Mouse (Mus musculus) G1E (cell line): ENCODE measurements around the gene C1s2. TPM values are rescaled to one million over a fixed set of nuclear protein-coding genes. Genes with fewer than 3 reads are reported as not detected.

ENCODE experiments used
- ATAC-seq: 2 replicates; pipeline ENCODE4 v1.8.0; 2016; ENCODE audit warnings: mild to moderate bottlenecking; ENCODE audit not compliant: insufficient number of reproducible peaks, poor library complexity, low FRiP score, severe bottlenecking; ENCODE audit errors: extremely low read depth
- DNase-seq: peaks from one replicate; pipeline ENCODE4 v3.0.0; 2012; ENCODE audit warnings: low spot score
- H3K27me3 ChIP-seq: 2 replicates; pipeline ENCODE4 v1.6.1; 2012; ENCODE audit warnings: mild to moderate bottlenecking, low read length, inconsistent platforms; ENCODE audit not compliant: insufficient read depth
- H3K36me3 ChIP-seq: replicated peaks from 2 replicates; pipeline ENCODE3; 2012; ENCODE audit warnings: mild to moderate bottlenecking, inconsistent platforms
- H3K4me1 ChIP-seq: 2 replicates; pipeline ENCODE4 v1.6.1; 2012; ENCODE audit warnings: low read depth, low read length, inconsistent platforms, mixed read lengths; ENCODE audit not compliant: insufficient read depth
- H3K4me3 ChIP-seq: 2 replicates; pipeline ENCODE4 v1.5.1; 2012; ENCODE audit warnings: low read depth, mild to moderate bottlenecking, inconsistent platforms, low read length, moderate library complexity, mixed read lengths
- H3K9me3 ChIP-seq: replicated peaks from 2 replicates; pipeline ENCODE4 v1.6.1; 2012; ENCODE audit warnings: inconsistent platforms
- CTCF ChIP-seq: IDR thresholded peaks from 2 replicates; pipeline ENCODE4 v1.5.1; 2012; ENCODE audit warnings: low read depth, low read length, inconsistent platforms, mixed read lengths
- GATA1 ChIP-seq: IDR thresholded peaks from 2 replicates; pipeline ENCODE4 v1.6.1; 2012; ENCODE audit warnings: borderline replicate concordance, low read length, inconsistent platforms, mixed read lengths
- GATA2 ChIP-seq: IDR thresholded peaks from 2 replicates; pipeline ENCODE4 v1.6.1; 2012; ENCODE audit warnings: low read depth, low read length, inconsistent platforms, borderline replicate concordance
- POLR2AphosphoS5 ChIP-seq: IDR thresholded peaks from 2 replicates; pipeline ENCODE4 v1.6.1; 2012; ENCODE audit warnings: low read depth, low read length, inconsistent platforms; ENCODE audit not compliant: insufficient replicate concordance
- TAL1 ChIP-seq: conservative IDR thresholded peaks from 2 replicates; pipeline ENCODE4 v1.6.1; 2012; ENCODE audit warnings: low read depth, low read length, inconsistent platforms, mixed read lengths
- polyA plus RNA-seq: library from polyadenylated mRNA; stranded (reverse); fragments of >175 nt; gene quantifications from 2 replicates; pipeline ENCODE4 v1.2.3, GENCODE M21; 2012
- total RNA-seq, 2 experiments: library from RNA; stranded (forward) in 1 of 2; stranded (reverse) in 1 of 2; fragments of 200-1000 nt in 1 of 2; fragments of >200 nt in 1 of 2; fragmentation: Nextera tagmentation in 1 of 2; gene quantifications; 2 replicates each; pipeline ENCODE4 v1.2.3; 2014 to 2017

C1s2 gene
- total and polyA plus RNA-seq, 3 experiments: 0.05 TPM; not detected in 2

DNA sequence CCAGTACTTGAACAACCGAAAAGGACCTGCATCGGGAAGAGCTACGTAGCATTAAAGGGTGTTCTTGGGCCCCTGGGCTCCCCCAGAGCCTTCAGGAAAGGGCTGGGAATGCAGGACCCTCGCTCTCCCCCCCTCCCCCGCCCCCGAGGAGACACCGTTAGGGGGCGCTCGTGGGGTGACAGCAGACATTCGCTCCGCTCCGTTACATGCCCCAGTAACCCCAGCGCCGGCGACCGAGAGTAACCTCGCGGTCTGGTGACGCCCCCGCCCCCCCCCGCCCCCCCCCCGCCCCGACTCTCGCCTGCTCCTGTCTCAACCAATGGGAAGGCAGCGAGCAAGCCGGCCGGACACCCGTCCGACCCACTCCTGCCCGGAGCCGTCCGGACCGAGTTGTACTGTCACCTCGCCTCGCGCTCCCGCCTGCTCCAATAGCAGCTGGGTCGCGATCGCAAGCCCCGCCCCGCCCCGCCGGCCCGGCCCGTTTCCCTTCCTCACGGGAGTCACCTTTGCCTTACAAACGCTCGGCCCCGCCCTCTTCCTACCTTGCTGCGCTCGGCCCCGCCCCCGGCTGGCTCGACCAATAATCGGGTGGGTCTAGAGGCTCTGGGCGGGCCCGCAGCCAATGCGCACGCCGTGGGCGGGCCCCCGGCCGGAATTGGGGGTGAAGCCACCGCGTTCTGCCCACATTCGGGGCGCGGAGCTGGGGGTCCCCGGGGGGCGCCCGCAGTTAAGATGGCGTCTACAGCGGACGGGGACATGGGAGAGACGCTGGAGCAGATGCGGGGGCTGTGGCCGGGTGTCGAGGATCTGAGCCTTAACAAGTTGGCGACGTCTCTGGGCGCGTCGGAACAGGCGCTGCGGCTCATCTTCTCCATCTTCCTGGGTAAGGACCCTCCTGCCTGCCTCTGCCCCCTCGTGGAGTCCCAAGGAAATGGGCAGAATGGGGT, 26.9 kb upstream of the C1s2 start, which contains the start of gene Lpcat3:
Lpcat3 (plus strand) TSS at position 551 of the 947 bp plus-strand sequence.
- Histone ChIP-seq H3K36me3 (peaks cover 30% of the 10 kb centered on the region), H3K27me3 (no peaks in the 10 kb centered on the region), H3K4me1 (peaks cover 45% of the 10 kb centered on the region), H3K9me3 (no peaks in the 10 kb centered on the region), H3K4me3 (peak within 1 kb of the TSS; percentile 89)
- TF ChIP-seq CTCF (peak; percentile 43; the same call in 1 of the 2 replicates), GATA2 (no peak), POLR2AphosphoS5 (no peak), TAL1 (no peak), GATA1 (no peak)
- ATAC-seq: peak; percentile 89
- peak; percentile 97 for DNase-seq

DNA sequence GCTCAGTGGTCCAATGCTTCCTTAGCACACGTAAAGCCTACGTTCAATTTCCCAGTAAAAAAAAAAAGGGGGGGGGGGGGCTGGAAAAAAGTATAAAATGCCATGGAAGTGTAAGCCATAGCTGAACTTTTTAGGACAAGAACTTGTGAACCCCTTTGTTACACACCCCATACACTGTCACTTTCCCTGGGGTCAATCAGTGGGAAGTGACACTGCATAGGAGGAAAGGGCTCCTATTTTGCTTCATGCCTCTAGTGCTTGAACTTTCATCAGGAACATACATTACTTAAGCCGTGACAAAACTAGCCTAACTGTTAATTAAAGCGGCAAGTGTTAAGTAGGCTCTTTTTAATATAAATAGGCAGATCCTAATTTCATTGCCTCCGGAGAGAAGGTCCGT, 26.1 kb upstream of the C1s2 start:
- no peak for ATAC-seq
- TF ChIP-seq POLR2AphosphoS5: no peak
- TF ChIP-seq GATA2: no peak
- no peak for TF ChIP-seq TAL1
- TF ChIP-seq GATA1: no peak
- no peak for TF ChIP-seq CTCF
- Histone ChIP-seq H3K4me1 (peaks cover 37% of the 10 kb centered on the region), H3K27me3 (no peaks in the 10 kb centered on the region), H3K36me3 (peaks cover 23% of the 10 kb centered on the region), H3K4me3 (peak overlapping the region; percentile 89), H3K9me3 (no peaks in the 10 kb centered on the region)
- DNase-seq: no peak

DNA sequence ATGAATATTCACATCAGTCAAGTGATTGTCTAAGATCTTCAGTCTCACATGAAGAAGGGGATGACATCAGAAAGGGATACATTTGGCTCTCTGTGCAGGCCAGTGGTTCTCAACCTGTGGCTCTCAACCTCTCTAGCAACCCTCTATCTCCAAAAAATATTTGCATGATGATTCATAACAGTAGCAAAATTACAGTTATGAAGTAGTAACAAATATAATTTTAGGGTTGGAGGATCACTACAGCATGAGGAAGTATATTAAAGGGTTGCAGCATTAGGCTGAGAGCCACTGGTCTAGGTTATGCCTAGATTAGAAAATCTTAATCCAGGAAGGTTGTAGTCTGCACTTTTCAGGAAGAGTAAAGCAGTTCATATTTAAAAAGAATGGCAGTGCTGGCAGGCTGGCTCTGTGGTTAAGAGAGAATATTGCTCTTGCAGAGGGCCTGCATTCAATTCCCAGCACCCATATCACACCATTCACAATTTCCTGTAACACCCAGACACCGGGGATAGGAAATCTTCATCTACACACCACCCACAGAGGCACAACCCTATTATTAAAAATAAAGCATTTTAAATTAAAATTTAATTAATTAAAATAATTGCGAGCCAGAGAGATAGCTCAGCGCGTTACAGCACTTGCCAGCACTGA, 25.4 kb upstream of the C1s2 start:
- no peaks in the 10 kb centered on the region for H3K27me3 ChIP-seq
- no peaks in the 10 kb centered on the region for H3K9me3 ChIP-seq
- TF ChIP-seq POLR2AphosphoS5 (no peak), GATA1 (no peak), TAL1 (no peak), GATA2 (no peak), CTCF (no peak)
- peaks cover 16% of the 10 kb centered on the region for H3K36me3 ChIP-seq
- no peak overlapping the region for H3K4me3 ChIP-seq
- H3K4me1 ChIP-seq: peaks cover 34% of the 10 kb centered on the region
- no peak for DNase-seq
- no peak for ATAC-seq

DNA sequence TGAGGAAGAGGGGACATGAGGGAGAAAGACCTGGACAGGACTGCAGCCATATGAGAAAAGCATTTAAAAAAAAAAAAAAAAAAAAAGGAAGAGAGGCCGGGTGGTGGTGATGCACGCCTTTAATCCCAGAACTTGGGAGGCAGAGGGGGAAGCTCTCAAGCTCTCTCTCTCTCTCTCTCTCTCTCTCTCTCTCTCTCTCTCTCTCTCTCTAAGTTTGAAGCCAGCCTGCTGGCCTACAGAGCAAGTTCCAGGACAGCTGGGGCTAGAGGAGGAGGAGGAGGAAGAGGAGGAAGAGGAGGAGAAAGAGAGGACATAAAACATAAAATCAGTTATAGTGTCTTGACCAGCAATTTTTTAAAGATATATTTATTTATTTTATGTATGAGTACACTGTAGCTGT, 22.2 kb upstream of the C1s2 start:
- ATAC-seq (no peak), DNase-seq (no peak)
- H3K9me3 ChIP-seq: peaks cover 4% of the 10 kb centered on the region; the same call in 1 of the 2 replicates
- TF ChIP-seq POLR2AphosphoS5 (no peak), GATA1 (no peak), CTCF (no peak), TAL1 (no peak), GATA2 (no peak)
- no peaks in the 10 kb centered on the region for H3K36me3 ChIP-seq
- no peak overlapping the region for H3K4me3 ChIP-seq
- H3K4me1 ChIP-seq: peaks cover 25% of the 10 kb centered on the region
- peaks cover 2% of the 10 kb centered on the region; the same call in 1 of the 2 replicates for H3K27me3 ChIP-seq

DNA sequence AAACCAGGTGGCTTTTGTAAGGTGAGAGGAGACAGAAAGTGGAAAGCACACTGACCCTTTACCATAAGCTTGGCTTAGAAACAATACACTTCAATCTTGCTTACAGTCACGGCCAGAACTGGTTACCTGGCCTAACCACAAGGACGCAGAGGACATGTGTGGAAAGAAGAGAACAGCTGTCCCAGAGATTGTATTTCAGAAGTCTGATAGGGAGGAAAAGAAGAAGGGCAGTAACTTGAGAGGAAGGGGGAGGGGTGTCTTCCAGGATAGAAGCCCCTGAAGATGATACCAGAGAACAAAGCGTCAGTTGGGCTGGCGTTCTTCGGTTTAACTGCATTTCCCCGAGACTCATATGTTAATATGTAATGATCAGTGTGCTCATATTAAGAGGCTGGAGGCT, 20.0 kb upstream of the C1s2 start:
- ATAC-seq: no peak
- TF ChIP-seq GATA1 (no peak), CTCF (no peak)
- no peak overlapping the region for H3K4me3 ChIP-seq

DNA sequence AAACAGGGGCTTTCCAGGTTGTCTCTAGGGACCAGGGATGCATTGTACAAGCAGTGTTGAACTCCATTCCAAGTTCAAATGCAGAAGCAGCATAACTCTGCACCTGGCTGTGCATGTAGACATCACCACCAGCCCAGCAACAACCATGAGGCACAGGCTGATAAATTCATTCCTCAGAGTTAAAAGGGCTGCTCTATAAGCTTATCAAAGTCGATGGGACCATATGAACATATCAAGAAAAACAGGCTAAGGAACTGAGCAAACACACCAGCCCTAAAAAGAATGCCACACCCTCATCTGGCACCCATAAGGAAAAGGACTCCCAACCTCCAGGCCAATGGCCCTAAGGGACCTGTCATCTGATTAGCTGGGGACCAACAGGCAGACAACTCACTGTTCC, 10.5 kb upstream of the C1s2 start:
- no peak for DNase-seq
- no peaks in the 10 kb centered on the region for H3K36me3 ChIP-seq
- no peak overlapping the region for H3K4me3 ChIP-seq
- H3K9me3 ChIP-seq: 0 out of 2 replicates have a peak, but pooled peaks cover 2% of the 10 kb centered on the region
- H3K4me1 ChIP-seq: peaks cover 4% of the 10 kb centered on the region
- no peak for ATAC-seq
- TF ChIP-seq GATA2: no peak
- TF ChIP-seq CTCF: no peak
- TF ChIP-seq TAL1: no peak
- TF ChIP-seq POLR2AphosphoS5: no peak
- TF ChIP-seq GATA1: no peak
- H3K27me3 ChIP-seq: peaks cover 7% of the 10 kb centered on the region

More for the DNA sequence above, 20.0 kb upstream of the C1s2 start:
- Histone ChIP-seq H3K36me3 (no peaks in the 10 kb centered on the region), H3K4me1 (peaks cover 13% of the 10 kb centered on the region), H3K27me3 (peaks cover 4% of the 10 kb centered on the region; the same call in 1 of the 2 replicates), H3K9me3 (peaks cover 6% of the 10 kb centered on the region; the same call in 1 of the 2 replicates)
- no peak for DNase-seq
